Mouse (Mus musculus): Measurements from ENCODE around the gene Tnfsfm13.

DNA sequence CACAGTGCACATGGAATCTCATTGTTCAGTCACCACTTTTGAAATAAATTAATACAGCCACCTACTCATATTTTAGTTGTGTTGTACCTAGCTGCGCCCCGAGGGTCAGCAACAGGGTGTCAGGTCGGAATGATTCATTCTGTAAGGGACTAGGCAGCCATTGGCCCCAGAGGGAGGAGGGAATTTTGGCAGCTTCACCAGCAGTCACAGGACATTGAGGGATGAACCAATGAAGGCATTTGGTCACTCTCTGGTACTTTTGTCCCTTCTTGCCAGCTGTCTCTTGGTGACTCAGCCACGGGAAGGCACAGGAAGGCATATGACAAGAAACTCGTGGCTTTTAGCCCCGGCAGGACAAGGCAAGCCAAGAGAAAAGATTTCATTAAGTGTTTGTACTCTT, 32.1 kb downstream of the Tnfsfm13 start:
- TF ChIP-seq CTCF (IDR thresholded peaks at IDR 0.05; ENCODE audit: low read depth, low read length) (no peak), GATA1 (IDR thresholded peaks at IDR 0.05; ENCODE audit: borderline replicate concordance, low read length) (no peak), GATA2 (IDR thresholded peaks at IDR 0.05; ENCODE audit: borderline replicate concordance, low read depth, low read length) (no peak), POLR2AphosphoS5 (IDR thresholded peaks at IDR 0.05; ENCODE audit: insufficient replicate concordance, low read depth, low read length) (no peak), TAL1 (conservative IDR thresholded peaks at IDR 0.05; ENCODE audit: low read depth, low read length) (no peak)

Data from G1E (cell line).